Mouse (Mus musculus): ENCODE data around the gene Slc19a1. TPM values are rescaled to one million over a fixed set of nuclear protein-coding genes. Genes with fewer than 3 reads are reported as not detected.

The Slc19a1 gene
- polyA plus RNA-seq, 1 experiment from 2014 or later, result 30.3 TPM

DNA sequence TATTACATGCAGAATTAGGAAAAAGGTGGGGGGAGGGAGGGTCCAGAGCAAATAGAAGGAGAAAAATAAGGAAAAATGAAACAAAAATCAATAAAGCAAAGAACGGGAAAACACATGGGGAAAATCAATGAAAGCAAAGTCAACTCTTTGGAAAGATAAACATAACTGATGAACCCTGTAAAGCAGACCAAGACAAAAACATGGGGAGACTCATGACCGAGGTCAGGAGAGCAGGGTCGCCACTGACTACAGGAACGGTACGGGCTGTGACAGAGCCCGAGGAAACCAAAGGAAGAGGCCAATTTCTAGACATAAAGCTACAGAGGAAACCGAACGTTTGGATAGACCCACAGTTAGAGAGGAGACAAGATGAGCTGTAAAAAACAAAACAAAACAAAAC is 71.6 kb downstream of the Slc19a1 start:
- no peak overlapping the region for H3K9ac ChIP-seq
- ATAC-seq (ENCODE audit: low FRiP score), result no peak
- H3K4me2 ChIP-seq, result no peak overlapping the region
- H3K4me1 ChIP-seq, result no peaks in the 10 kb centered on the region
- H3K9me3 ChIP-seq, result no peaks in the 10 kb centered on the region
- H3K36me3 ChIP-seq (replicated peaks), result no peaks in the 10 kb centered on the region
- H3K4me3 ChIP-seq (replicated peaks), result no peak overlapping the region
- H3K27ac ChIP-seq, result no peak overlapping the region
- no peaks in the 10 kb centered on the region for H3K27me3 ChIP-seq
- 84% methylated on average over 8 of the region's 8 CpGs for WGBS

- H3K4me3 ChIP-seq (replicated peaks), result no peak overlapping the region
- no peak overlapping the region for H3K4me2 ChIP-seq
- H3K27ac ChIP-seq, result no peak overlapping the region
- no peaks in the 10 kb centered on the region for H3K36me3 ChIP-seq (replicated peaks)
- H3K27me3 ChIP-seq, result no peaks in the 10 kb centered on the region
- no peak for ATAC-seq (ENCODE audit: low FRiP score)
- H3K4me1 ChIP-seq, result no peaks in the 10 kb centered on the region
- no peak overlapping the region for H3K9ac ChIP-seq
- no peaks in the 10 kb centered on the region for H3K9me3 ChIP-seq
Observed at GRCm38 (mm10) chr10:77104327-77104726, 72.3 kb downstream of the Slc19a1 start.

DNA sequence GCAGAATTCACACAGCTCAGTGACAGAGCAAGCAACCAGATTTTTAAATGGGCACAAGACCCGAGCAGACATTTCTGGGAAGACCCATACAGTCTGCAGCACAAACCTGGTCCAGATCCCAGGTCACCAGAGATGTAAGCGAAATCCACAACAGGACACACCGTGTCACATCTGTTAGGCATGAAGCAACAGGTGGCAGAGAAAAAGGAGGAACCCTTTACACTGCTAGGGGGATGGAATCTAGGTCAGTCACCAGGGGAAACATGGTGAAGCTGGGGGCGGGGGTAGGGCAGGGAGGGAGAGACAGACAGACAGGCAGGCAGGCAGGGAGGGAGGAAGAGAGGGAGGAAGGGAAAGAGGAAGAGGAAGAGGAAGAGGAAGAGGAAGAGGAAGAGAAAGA is 76.1 kb downstream of the Slc19a1 start:
- H3K4me1 ChIP-seq, result no peaks in the 10 kb centered on the region
- H3K27ac ChIP-seq, result no peak overlapping the region
- H3K9me3 ChIP-seq, result no peaks in the 10 kb centered on the region
- H3K27me3 ChIP-seq, result no peaks in the 10 kb centered on the region
- no peak overlapping the region for H3K4me2 ChIP-seq
- no peak overlapping the region for H3K9ac ChIP-seq
- 77% methylated on average over 4 of the region's 4 CpGs for WGBS
- ATAC-seq (ENCODE audit: low FRiP score), result no peak
- no peak overlapping the region for H3K4me3 ChIP-seq (replicated peaks)
- no peaks in the 10 kb centered on the region for H3K36me3 ChIP-seq (replicated peaks)

DNA sequence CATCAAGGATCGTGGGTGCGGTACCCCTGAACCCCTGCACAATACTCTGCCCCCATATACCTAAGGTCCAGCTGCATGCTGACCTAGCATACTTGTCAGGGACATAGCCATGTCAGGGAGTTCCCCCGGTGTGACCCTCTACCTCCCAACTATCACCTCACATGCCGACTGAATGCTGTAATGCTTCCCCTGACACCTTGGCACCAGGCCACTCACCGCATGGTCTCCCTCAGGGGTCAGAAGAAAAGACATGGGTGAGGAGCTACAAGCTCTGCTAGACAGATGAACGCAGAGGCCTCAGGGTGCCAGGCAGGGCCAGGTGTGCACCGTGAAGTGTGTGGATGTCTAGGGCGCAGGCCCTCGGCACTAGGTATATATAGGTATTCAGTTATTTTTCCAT is 78.0 kb downstream of the Slc19a1 start:
- no peak for ATAC-seq (ENCODE audit: low FRiP score)
- no peaks in the 10 kb centered on the region for H3K4me1 ChIP-seq
- WGBS, result 93% methylated on average over 9 of the region's 9 CpGs

More for the DNA sequence above, 78.0 kb downstream of the Slc19a1 start:
- H3K36me3 ChIP-seq (replicated peaks), result no peaks in the 10 kb centered on the region
- H3K4me3 ChIP-seq (replicated peaks), result no peak overlapping the region
- H3K4me2 ChIP-seq, result no peak overlapping the region
- H3K27me3 ChIP-seq, result no peaks in the 10 kb centered on the region
- no peak overlapping the region for H3K27ac ChIP-seq
- H3K9me3 ChIP-seq, result no peaks in the 10 kb centered on the region
- H3K9ac ChIP-seq, result no peak overlapping the region

Other genes starting within 250 kb of the Slc19a1 start
- gene Pcbp3, start 70.4 kb upstream of the Slc19a1 start, polyA plus RNA-seq (2016; fragmentation: Nextera tagmentation; extraction: Ambion mirVana), result 51.1 and 60.4 TPM in 2 replicates
- gene Col18a1, start 134.3 kb downstream of the Slc19a1 start, polyA plus RNA-seq (2016; fragmentation: Nextera tagmentation; extraction: Ambion mirVana), result 79.0 and 83.1 TPM in 2 replicates
- gene Pofut2, start 227.0 kb downstream of the Slc19a1 start, polyA plus RNA-seq (2016; fragmentation: Nextera tagmentation; extraction: Ambion mirVana), result 65.8 and 66.4 TPM in 2 replicates